Mouse (Mus musculus) layer of hippocampus, postnatal 25 days (tissue): Measurements from ENCODE around the gene Pcsk6. TPM values are rescaled to one million over a fixed set of nuclear protein-coding genes. Genes with fewer than 3 reads are reported as not detected.
"Not testable (repeated sequence)": the region's sequence is repeated elsewhere in the genome, so short reads cannot be mapped to it uniquely, and the experiment has no call there.

Source experiments
- DNase-seq, 2 experiments: peaks; one replicate each; pipeline ENCODE4 v3.0.0; 2022; ENCODE audit warnings: mixed read lengths in 2 of 2, low spot score in 1 of 2; ENCODE audit errors: extremely low spot score in 1 of 2
- total RNA-seq, 2 experiments: library from RNA; stranded (reverse); gene quantifications; 2 replicates each; pipeline ENCODE4 v1.2.3; 2021

Gene Pcsk6
- total RNA-seq, 2 experiments from 2014 or later: 13.7 to 16.4 TPM

DNA sequence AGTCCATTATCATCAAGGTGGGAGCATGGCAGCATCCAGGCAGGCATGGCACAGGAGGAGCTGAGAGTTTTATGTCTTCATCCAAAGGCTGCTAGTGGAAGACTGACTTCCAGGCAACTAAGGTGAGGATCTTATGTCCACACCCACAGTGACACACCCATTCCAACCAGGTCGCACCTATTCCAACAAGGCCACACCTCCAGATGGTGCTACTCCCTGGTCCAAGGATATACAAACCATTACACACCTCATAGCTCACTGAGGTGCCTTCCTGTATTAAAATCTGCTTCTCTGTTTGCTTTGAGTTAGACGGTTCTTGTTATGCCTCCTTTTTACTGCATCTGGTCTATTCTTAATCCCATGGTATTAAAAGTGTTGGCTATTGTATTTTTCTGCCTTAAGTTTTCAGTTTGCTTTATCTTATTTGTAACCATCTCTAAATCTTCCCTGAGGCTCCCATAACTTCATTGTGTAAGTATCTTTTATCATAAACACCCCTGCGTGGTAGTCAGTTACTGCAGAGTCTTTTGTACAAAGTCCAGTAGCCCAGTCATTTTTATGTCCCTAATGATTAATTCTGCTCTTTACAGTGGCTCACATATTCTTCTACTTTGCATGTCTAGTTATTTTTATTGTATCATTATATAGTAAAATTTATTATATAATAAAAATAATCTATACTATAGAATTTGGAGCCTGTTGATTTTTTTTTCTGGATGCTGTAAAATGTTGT, 72.9 kb downstream of the Pcsk6 start:
- DNase-seq: not testable (repeated sequence)

DNA sequence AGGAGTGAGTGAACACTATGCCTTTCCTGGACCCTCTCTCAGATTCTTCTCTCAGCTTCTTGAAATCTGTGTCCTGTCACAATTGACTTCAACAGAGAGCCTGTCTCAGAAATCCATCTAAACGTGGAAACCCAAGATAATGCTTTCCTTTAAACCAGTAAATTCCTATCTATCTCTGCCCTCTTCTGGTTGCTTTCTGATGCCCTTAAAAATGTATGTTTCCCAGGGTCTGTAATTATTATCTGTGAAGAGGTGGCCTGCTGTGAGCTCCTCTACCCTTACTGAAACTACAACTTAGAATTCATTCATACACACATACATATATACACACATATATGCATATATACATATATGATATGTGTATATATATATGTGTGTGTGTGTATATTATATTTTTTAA, 73.7 kb downstream of the Pcsk6 start:
- DNase-seq: no peak

DNA sequence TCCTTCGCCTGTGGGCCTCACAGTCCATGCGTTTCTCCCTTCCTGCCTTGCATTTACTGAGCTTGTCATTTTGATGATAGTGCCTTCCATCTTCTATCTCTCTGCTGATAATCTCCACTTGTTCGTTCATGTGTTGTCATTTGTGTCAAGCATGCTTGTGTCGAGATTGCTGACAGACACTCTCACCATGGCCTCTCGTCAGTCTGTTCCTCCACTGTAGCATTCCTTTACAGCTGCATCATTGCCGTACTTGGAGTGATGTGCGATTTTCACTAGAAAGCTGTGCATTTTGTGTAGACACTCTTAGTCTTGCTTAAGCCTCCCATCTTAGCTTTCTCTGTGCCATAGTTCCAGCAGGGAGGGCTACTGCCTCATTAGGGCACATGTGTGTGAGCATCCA, 79.5 kb downstream of the Pcsk6 start:
- no peak for DNase-seq

DNA sequence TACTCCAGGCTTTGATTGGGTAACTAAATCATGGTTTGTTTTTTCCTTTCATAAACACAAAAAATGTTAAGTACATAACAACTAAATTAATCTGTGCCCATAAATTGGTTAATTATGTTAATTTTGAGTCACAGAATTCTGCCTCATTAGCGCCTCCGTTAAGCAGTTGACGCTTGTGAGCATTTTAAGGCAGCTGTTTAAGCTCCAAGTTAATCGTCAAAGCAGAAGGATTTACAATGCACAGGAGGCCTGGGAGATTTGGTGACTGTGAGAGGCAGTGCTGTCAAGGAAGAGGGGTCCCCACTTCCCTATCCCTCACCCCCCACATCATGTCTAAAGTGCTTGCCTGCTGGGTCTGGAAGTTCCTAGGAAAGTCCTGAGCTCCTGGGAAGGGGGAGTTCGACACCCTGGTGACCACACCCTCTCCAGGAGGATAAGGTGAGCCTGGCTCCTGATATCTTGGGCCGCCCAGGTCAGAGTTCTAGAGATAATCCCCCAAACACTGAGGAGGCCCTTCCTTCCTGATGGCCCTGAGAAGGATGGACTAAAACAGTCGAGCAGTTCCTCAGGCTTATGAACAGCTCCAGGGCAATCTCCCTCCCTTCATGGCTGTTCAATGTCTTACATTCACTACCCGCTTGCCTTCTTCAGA, 83.9 kb downstream of the Pcsk6 start:
- DNase-seq: no peak

DNA sequence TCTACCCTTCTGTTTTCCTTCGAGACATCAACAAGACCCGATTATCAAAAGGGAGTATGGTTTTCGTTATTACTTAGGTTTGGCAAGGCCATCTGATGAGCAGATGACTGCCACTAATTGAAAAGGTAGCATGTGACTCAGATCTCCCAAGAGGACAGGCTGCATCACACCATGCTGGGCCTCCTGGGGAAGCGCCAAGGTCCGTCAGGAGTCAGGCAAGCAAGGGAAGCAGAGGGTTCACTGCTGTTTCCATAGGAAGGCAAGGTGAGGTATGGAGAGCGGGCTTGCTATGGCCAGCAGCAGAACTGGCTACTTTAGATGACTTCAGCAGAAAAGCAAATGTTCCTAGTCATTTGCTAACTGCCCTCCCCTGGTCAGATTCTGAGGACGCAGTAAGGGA, 84.9 kb downstream of the Pcsk6 start:
- no peak for DNase-seq

DNA sequence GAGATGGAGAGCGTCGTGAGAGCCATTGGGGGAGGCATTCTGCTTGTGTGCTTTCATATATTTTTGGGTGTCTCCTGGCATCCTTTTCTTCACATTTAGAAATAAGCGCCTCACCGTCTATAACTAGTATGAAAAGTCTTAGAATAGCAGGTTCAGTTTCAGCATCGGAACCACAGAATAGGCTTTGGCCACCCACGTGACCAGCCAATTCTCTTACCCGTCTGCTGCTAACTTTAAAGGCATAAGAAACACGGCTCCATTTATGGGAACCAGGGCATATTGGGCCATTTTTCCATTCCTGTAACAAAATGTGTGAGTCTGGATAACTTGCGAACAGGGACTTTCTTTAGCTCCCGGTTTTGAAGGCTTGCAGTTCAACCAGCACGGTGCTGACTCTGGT, 87.4 kb downstream of the Pcsk6 start:
- no peak for DNase-seq

DNA sequence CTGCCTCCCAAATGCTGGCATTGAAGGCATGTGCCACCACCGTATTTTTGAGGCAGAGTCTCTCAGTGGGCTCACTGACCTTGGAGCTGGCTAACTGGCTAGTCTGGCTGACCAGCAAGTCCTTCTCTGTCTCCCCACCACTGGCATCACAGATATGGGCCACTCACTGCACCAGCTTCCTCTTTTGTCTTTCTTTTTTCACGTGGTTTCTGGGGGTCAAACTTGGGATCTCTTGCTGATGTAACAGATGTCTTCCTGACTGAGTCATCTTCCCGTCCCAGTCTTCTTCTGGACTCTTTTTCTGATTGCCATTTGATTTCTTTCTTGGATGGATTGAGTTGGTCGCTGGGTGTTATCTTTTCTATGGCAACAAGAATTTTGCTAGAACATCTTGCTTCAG, 93.0 kb downstream of the Pcsk6 start:
- DNase-seq: no peak

DNA sequence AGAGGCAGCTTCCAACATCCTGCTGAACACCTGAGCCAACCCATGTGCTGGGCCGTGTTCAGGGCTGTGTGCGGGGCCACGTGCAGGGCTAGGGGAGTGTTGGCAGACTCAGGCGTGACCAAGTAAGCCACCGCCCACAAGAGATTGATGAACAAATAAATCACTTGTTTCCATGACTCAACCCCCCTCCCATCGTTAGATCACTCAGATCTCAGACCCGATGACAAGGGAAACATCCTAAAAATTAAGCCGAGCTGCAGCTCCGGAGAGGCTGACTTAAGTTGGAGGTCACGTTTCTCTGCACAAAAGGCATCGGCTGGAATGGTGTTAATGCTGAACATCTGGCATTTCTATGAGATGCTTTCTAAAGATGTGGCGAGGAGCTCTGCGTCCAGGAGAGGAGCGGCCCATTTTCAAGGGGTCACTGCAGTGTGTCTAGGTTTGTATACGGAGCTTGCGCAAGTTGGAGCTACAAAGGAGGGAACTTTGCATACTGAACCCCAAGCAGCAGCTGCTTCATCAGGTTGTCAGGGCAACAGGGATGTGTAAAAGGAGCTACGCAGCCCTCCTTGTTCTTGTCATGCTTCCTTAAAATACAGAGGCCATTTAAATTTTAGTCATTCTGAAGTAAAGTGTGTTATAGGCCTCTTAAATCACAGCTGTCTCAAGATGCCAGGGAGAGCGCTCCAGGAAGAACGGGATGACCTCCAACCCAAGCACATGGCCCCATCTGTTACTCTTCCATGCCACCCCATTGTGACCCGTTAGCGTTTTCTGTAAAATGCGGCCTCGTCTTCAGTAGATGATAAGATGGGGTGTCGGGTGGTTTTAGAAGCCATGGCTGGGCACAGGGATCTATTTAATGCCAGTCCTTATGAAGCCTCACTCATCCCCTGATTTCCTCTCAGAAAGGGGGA, 94.0 kb downstream of the Pcsk6 start:
- DNase-seq: no peak

DNA sequence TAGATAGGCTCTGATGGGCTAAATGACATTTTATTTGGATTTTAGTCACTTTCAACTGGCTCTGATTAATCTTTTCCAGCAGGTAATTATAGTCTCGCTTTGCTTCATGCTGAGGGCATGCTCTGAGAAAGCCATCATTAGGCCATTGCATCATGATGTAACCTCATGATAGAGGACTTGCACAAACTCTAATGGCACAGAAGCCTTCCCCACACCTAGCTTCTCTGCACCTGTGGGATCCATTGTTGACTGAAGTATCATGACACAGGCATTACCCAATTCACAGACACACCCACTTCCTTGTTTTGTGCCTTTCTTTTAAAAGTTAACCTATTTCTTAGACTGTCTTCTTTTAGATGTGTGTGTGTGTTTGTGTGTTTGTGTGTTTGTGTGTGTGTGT, 95.7 kb downstream of the Pcsk6 start:
- no peak for DNase-seq

DNA sequence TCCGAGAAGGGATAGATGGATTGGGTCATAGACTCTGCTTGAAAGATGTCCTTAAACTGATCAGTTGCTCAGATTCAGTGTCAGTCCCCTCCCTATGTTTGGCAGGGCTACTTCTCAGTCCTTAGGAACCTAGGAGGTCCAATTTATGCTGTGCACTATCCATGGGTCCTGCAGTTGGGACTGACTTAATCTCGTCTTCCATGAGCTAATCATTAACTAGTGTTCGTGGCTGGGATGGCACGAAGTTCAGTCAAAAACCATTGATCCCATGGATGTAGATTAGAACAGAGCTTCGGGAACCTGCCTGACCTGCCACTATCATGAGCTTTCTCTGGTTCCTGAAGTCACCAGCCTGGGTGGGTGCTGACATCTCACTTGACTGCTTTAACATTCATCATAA, 96.6 kb downstream of the Pcsk6 start:
- no peak for DNase-seq

DNA sequence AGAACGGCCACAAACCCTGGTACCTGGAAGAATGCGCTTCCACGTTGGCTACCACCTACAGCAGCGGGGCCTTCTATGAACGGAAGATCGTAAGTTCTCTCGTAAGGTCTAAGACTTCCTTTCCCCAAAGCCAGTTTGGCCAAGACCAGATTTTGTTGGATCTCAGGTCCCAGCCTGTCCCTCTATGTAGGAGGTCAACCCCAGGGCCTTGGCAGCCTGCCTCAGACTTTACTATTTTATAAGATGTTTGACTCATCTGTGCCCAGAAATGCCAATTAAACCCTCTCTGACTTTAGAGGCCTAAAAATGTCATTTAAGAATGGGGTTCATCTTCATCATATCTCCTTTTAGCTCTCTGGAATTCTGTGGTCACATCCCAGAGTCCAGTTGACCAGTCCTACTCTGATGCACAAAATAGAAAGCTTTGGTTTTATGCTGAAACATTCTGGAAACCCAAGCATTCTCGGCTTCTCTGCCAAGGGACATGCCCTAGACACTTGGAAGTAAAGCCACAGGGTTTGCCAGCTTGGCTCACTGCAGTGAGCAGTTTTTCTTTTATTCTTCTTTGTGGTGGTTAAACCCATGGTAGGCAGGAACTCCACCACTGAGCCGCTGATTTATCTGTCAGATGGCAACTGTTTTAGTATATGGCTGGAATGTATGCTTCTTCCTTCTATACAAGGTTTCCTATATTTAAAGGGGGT, 97.8 kb downstream of the Pcsk6 start:
- DNase-seq: no peak

DNA sequence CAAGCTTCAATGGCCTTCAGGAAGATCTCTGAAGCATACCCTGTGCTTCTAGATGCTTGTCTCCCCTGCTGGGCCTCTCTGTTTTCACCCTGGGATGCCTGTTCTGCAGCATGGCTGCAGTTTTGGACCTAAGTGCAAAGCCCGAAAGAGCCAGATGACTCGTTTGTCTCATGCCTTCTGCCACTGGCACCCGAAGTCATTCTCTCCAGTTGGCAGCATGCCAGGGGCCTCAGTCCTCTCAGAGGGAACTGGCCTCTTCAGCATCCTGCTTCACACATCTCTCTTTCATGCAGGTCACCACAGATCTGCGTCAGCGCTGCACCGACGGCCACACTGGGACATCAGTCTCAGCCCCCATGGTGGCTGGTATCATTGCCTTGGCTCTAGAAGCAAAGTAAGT, 101.1 kb downstream of the Pcsk6 start:
- no peak for DNase-seq

DNA sequence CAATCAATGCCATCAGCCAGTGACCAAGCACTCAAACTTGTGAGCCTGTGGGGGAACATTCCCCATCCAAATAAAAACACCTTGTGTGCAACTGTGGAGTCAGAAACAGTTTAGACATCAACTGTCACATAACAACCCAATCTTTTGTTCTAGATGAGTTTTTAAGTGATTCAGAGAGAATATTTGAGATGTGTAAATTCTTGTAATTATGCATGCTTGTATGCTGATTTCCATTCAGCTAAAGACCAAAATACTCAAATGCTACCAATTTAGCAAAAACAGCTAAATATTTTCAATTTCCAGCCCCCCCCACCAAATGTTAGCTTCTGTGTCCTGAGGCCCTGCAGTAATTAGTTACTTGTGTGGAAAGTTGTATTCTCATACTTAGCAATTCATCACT, 102.9 kb downstream of the Pcsk6 start:
- no peak for DNase-seq

DNA sequence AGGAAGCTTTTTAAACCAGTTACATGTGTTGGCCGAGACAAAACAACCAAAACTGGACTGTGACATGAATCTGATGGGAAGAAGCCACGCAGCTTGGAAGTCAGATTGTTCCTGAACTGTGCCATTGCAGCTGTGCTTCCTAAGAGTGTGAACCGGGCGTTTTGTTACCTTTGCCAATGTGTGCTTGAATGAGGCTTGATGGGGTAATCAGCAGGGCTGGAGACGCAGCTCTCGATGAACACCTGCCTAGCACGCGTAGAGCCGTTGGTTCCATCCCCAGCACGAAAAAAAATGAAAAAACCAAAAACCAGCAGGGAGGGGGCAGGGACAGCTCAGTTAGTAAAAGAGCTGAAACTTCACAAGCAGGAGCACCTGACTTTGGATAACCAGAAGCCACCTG, 109.8 kb downstream of the Pcsk6 start:
- no peak for DNase-seq

DNA sequence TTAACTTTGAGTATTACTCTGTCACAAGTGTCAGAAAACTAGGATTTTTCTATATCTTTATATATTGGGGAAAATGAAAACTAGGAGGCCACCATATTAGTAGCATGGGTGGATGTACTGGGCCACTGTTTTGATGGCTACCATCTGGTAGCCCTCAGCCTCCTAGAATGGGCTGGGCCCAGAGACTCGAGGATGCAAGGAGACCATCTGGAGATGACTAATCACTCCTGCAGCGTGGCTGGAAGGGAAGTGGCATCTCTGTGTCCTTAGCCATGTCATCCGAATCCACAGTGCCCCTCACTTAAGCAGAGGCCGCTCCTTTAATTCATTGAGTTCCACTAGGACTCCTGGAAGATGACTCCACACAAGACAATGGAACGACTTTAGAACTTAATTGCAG, 115.8 kb downstream of the Pcsk6 start:
- DNase-seq: no peak

DNA sequence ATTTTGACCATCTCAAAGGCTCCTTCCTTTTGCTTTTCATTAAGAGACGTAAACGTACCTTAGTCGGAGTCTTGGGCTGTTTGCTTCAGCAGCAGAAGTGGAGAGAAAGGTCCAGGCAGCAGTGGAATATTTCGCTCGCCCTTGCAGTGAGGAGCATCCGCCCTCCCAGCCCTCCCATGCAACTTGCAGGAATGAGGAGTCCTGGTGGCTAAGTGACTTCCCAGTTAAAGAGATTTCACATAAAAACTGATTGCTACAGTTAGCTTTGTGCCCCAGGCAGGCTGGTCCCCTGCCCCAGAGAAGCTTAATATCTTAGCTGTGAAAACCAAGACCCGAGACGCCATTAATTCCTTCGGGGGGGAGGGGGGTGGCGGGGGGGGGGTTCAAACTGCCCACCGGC, 116.4 kb downstream of the Pcsk6 start:
- DNase-seq: no peak

DNA sequence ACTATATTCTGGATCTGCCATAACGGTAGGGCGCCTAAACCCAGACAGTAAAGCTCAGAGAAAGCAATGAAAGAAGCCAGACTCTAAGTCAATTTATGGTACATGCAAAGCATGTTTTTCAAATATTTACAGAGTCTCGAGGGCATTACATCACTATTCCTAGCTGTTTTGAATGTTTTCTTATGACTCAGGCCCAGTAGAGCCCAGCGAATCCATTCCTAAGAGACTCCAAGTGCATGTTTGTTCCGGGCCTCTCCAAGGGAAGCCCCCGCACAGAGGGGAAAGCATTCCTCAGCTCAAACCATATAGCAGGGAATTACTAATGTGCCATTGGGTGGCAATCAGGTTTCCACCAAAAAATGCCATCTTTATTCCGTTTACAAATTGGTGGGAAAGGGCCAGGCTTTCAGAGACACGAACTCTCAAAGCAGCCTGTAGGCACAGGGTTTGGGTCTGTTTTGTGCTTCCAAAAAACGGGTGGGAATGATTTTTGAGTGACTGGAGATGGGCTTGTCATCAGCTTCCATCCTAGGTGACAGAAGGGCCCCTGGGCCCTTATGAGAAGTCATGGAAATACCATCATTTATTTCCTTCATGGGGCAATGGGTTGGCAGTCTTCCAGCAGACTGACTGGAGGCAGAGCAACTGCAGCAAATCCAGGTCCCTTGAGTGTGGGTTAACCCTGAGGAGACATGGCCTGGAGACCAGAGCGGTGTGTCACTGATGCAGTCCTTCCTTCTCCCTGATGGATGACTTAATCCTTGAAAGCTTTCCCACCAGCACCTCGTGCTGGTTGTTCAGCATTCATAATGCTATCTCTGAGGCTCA, 117.7 kb downstream of the Pcsk6 start:
- no peak for DNase-seq

DNA sequence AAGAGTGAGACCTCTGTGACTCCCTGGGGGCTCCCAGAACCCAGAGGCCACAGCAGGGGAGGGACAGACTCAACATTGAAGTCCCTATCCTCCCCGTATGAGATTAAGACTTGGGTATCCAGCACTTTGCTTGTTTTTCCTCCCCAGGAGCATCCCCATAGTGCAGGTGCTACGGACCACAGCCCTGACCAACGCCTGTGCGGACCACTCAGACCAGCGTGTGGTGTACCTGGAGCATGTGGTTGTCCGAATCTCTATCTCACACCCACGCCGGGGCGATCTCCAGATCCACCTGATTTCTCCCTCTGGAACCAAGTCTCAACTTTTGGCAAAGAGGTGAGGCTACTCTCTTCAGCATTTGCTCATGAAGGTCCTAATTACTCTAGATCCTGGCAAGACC, 118.5 kb downstream of the Pcsk6 start:
- DNase-seq: no peak

DNA sequence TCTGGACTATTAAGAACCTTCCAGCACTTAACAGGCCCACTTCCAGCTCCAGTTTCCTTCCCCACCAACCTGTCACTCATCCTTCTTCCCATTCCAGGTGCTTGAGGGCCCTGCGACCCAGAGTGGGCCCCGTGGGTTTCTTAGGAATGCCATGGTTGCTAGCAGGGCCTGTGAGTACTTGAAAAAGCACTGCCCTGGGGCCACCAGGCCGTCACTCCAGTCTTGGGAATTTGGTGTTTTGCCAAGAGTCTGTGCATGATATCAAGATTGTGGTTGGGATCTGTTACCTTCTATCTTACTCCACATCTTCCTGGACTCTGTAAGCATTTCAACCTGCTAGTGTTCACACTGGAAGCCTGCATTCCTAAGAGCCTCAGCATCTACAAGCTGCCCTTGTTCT, 120.5 kb downstream of the Pcsk6 start:
- DNase-seq: no peak

DNA sequence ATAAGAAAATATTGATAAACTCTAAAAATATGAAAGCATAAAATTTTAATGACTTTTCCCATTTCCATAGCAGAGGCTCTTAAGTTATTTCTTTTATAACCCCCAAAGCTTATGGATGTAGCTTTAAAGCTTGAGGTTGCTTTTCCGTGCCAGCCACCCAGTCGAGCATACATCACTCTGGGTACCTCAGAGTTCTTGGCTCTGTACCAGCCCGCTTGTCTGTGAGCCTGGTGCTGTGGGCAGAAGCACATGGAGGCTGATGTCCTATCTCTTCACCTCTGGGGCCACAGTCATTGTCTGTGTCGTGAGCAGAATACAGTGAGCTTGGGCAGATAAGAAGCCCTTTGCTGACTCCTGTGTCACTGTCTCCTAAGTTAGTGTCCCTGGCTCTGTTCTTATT, 126.7 kb downstream of the Pcsk6 start:
- DNase-seq: no peak
